Mouse (Mus musculus) embryonic facial prominence, embryonic 12.5 days (tissue): ENCODE data around the gene Nin. TPM values are rescaled to one million over a fixed set of nuclear protein-coding genes. Genes with fewer than 3 reads are reported as not detected.

Source experiments
- ATAC-seq: fragments of 200-750 bp; cut with Nextera tagmentation; 2 replicates; pipeline ENCODE4 v1.8.0; 2017; ENCODE audit not compliant: insufficient number of reproducible peaks, insufficient read depth, low FRiP score, low TSS enrichment
- H3K27ac ChIP-seq: fragments of 300-500 bp; sonication (generic); 2 replicates; pipeline ENCODE4 v1.5.1; 2016; ENCODE audit warnings: mild to moderate bottlenecking
- H3K27me3 ChIP-seq: fragments of 300-500 bp; sonication (generic); 2 replicates; pipeline ENCODE4 v1.6.1; 2016; ENCODE audit warnings: mild to moderate bottlenecking, moderate library complexity
- H3K36me3 ChIP-seq: fragments of 300-500 bp; sonication (generic); 2 replicates; pipeline ENCODE4 v1.6.1; 2016; ENCODE audit warnings: mild to moderate bottlenecking
- H3K4me1 ChIP-seq: fragments of 300-500 bp; sonication (generic); 2 replicates; pipeline ENCODE4 v1.6.1; 2016
- H3K4me2 ChIP-seq: fragments of 300-500 bp; sonication (generic); replicated peaks from 2 replicates; pipeline ENCODE4 v1.6.1; 2016; ENCODE audit warnings: mild to moderate bottlenecking, moderate library complexity
- H3K4me3 ChIP-seq: fragments of 300-500 bp; sonication (generic); 2 replicates; pipeline ENCODE4 v1.5.1; 2016; ENCODE audit warnings: mild to moderate bottlenecking
- H3K9ac ChIP-seq: fragments of 300-500 bp; sonication (generic); 2 replicates; pipeline ENCODE4 v1.6.1; 2016; ENCODE audit warnings: mild to moderate bottlenecking, moderate library complexity
- H3K9me3 ChIP-seq: fragments of 300-500 bp; sonication (generic); 2 replicates; pipeline ENCODE4 v1.6.1; 2016; ENCODE audit warnings: mild to moderate bottlenecking, moderate library complexity
- WGBS: fragments of 180-500 bp; shearing (Covaris S2); methylation state at CpG from one replicate; pipeline ENCODE4 v1.1.7; 2016; 5-methylcytosine and 5-hydroxymethylcytosine counted together
- polyA plus RNA-seq: library from polyadenylated mRNA; unstranded; fragments of >200 nt; fragmentation: Nextera tagmentation; extraction: Ambion mirVana; gene quantifications from 2 replicates; pipeline ENCODE4 v1.2.1, GENCODE M21; 2016

The Nin gene
- polyA plus RNA-seq, 1 experiment from 2014 or later: 11.5 TPM

DNA sequence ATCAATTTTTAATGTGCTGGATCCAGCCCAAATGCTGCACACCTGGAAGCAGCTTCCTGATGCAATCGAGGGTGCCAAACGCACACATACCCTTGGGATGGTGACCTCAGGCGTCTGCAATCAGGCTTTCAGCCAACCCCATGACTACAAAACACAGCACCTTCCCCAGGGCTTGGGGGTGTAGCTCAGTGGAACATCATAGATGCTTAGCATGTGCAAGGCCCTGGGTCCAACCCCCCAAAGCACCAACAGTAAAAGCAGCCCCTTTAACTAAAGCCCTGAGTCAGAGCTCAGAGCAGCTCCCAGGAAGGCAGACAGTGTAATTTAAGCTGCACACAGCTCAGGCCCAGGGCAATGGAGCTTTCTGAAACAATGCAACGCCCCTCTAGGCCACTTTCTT lies 9.3 kb downstream of the Nin start:
- H3K36me3 ChIP-seq: peaks cover 4% of the 10 kb centered on the region; the same call in 1 of the 2 replicates
- H3K4me1 ChIP-seq: peaks cover 30% of the 10 kb centered on the region
- 30% methylated on average over 4 of the region's 4 CpGs for WGBS
- no peak overlapping the region for H3K4me2 ChIP-seq
- 0 out of 2 replicates have a peak, but pooled peaks have one; percentile 18 for ATAC-seq
- no peak overlapping the region for H3K27ac ChIP-seq
- no peak overlapping the region for H3K4me3 ChIP-seq
- no peaks in the 10 kb centered on the region for H3K9me3 ChIP-seq
- H3K9ac ChIP-seq: no peak overlapping the region
- H3K27me3 ChIP-seq: no peaks in the 10 kb centered on the region

DNA sequence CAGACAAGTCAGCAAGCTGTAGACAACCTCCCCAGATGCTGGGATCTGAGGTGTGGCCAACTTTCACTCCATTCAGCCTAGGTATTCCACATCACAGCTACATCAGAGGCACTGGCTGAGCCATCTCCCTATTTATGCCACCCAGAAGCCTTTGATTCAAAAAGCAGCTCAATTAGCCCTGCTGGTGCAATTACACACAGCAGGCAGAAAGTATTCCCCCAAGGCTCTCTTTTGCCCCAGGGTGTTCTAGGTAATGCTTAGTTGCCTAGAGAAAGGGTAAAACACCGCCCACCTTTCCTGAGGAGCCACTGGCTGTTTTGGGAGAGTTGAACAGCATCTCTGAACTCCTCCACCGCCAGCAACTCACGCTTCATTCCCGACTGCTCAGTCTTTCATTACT lies 10.3 kb downstream of the Nin start:
- Histone ChIP-seq H3K4me2 (no peak overlapping the region), H3K4me1 (peaks cover 30% of the 10 kb centered on the region), H3K27me3 (no peaks in the 10 kb centered on the region), H3K36me3 (peaks cover 4% of the 10 kb centered on the region; the same call in 1 of the 2 replicates), H3K9me3 (no peaks in the 10 kb centered on the region), H3K9ac (no peak overlapping the region), H3K27ac (no peak overlapping the region), H3K4me3 (no peak overlapping the region)
- 74% methylated on average over 4 of the region's 4 CpGs for WGBS
- ATAC-seq: no peak

DNA sequence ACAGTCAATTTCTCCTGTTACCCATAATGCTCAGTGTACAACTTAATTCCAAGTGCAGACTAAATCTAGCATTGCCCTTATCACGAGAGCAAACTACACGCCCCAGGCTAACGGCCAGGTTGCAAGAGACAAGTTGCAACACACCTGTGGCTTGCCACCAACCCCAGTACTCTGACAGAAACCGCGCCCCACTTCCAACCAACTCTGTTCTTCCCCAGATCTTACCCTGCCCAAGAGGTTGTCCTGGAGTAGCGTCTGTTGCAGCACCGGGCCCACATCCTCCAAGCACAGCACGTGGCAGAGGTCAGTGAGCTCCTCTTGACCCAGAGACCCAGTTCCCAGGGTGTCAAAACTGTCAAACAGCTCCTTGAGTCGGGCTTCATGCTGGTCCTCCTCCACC lies 11.1 kb downstream of the Nin start:
- Histone ChIP-seq H3K9ac (no peak overlapping the region), H3K4me1 (peaks cover 30% of the 10 kb centered on the region), H3K4me3 (no peak overlapping the region), H3K27ac (no peak overlapping the region), H3K36me3 (peaks cover 4% of the 10 kb centered on the region; the same call in 1 of the 2 replicates), H3K9me3 (no peaks in the 10 kb centered on the region), H3K4me2 (no peak overlapping the region), H3K27me3 (no peaks in the 10 kb centered on the region)
- ATAC-seq: no peak
- 84% methylated on average over 9 of the region's 9 CpGs for WGBS

DNA sequence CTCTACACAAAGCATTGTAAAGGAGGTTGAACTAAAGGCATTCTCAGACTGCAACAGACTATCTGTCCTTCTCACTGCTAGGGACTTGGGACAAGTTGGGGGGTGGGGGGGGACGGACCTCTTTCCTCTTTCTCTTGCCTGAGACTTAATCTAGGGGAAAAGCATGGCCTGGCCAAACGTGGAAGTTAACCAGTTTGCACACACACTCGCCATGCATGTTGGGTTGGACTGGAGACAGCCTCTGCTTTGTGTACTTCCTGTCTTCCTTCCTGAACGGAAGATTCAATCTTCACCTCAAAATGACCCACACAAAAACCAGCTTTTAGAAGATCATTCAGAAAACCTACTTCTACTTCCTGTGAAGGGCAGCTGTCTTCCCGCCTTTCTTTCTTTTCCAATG lies 11.7 kb downstream of the Nin start:
- H3K9ac ChIP-seq: no peak overlapping the region
- H3K9me3 ChIP-seq: no peaks in the 10 kb centered on the region
- ATAC-seq: no peak
- H3K36me3 ChIP-seq: peaks cover 4% of the 10 kb centered on the region; the same call in 1 of the 2 replicates
- H3K4me1 ChIP-seq: peaks cover 29% of the 10 kb centered on the region
- no peak overlapping the region for H3K4me2 ChIP-seq
- no peak overlapping the region for H3K27ac ChIP-seq
- no peaks in the 10 kb centered on the region for H3K27me3 ChIP-seq
- no peak overlapping the region for H3K4me3 ChIP-seq
- WGBS: 83% methylated on average over 5 of the region's 5 CpGs

DNA sequence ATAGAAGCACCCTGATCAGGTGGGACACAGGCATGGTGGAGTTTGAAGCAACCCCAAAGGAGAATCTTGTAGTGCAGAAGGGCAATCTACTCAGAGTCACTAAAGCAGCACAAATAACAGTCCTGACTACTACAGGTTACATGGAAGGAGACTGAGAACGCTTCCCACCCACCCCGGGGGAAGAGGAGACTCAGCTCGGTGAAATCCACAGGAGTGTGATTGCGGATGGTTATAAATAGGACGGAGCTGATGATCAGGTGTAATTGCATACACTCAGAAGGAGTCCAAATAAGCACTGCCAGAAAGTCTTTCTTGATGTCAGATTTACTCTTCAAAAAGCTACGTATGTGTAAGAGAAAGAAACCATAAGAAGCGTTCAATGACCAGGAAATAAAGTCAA lies 15.6 kb downstream of the Nin start:
- H3K4me1 ChIP-seq: peaks cover 5% of the 10 kb centered on the region; the same call in 1 of the 2 replicates
- no peaks in the 10 kb centered on the region for H3K9me3 ChIP-seq
- H3K27ac ChIP-seq: no peak overlapping the region
- H3K27me3 ChIP-seq: no peaks in the 10 kb centered on the region
- no peak overlapping the region for H3K9ac ChIP-seq
- 78% methylated on average over 7 of the region's 7 CpGs for WGBS
- no peak overlapping the region for H3K4me3 ChIP-seq
- H3K4me2 ChIP-seq: no peak overlapping the region
- peaks cover 4% of the 10 kb centered on the region; the same call in 1 of the 2 replicates for H3K36me3 ChIP-seq
- no peak for ATAC-seq

DNA sequence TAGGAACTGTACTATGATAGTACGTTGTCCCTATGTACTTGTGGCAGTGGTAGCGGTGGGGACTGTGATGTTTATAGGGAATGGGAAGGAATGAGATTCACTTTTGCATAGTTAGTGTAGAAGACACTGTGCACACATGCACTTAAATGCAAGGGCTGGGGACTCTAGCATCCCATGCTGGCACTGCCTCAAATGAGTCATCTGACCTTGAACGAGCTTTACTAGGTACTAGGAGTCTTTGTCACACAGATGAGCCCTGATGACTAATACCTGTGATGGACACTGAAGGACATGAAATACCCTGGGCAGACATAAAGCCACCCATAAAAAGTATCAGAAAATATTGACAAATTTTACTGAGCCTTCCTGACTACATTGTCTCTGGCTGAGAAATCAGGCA lies 16.2 kb downstream of the Nin start:
- Histone ChIP-seq H3K36me3 (peaks cover 7% of the 10 kb centered on the region; the same call in 1 of the 2 replicates), H3K9ac (no peak overlapping the region), H3K4me2 (no peak overlapping the region), H3K27ac (no peak overlapping the region), H3K4me3 (no peak overlapping the region), H3K9me3 (no peaks in the 10 kb centered on the region), H3K27me3 (no peaks in the 10 kb centered on the region), H3K4me1 (peaks cover 5% of the 10 kb centered on the region; the same call in 1 of the 2 replicates)
- ATAC-seq: no peak
- WGBS: 85% methylated on average over 3 of the region's 3 CpGs

DNA sequence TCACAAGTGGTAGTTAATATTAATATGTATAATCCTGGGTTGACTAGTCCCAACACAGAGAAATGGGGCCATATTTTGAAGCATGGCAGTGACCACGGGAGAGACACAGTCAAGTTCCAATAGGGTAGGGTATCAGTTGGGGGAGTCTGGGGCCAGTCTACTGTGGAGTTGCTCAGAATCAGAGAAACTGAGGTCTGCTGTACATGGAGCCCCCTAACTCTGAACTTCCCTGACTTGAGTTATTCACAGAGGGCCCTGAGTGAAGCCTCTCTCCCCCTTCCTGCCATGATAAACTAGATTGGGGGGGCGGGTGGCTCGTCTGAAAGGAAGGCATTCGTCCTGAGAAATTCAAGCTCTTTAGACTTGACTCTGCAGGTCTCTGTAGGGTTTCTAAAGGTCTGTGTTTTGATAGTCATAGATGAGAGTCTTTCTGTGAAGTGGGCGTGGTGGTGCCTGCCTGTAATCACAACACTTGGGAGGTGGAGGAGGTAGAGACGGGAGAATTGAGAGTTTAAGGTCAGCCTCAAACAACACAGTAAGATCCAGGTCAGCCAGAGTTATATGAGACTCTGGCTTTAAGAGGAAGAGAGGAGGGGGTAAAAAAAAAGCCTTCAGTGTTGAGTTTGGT lies 20.1 kb downstream of the Nin start:
- 63% methylated on average over 6 of the region's 6 CpGs for WGBS
- no peak for ATAC-seq
- Histone ChIP-seq H3K4me2 (no peak overlapping the region), H3K4me3 (no peak overlapping the region), H3K36me3 (0 out of 2 replicates have a peak, but pooled peaks cover 3% of the 10 kb centered on the region), H3K9me3 (no peaks in the 10 kb centered on the region), H3K9ac (no peak overlapping the region), H3K27ac (no peak overlapping the region), H3K27me3 (no peaks in the 10 kb centered on the region), H3K4me1 (peaks cover 5% of the 10 kb centered on the region; the same call in 1 of the 2 replicates)

DNA sequence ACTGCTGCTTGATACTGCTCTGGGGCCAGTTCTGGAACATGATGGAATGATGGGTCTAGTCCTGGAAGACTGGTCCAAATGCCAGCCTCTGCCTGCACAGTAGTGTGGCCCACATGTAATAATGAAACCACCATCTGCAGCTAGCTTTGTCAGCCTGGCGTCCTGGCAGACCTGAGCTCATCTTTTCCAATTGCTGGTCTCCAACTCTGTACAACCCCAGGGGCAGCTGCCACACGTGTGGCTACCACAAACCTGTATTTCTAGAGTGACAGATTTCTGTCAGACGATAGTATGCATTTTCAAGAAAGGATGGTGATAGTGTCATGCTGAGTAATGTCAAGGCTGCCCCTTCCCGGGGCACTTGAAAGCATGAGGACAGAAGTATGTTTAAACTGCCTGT lies 25.2 kb downstream of the Nin start:
- Histone ChIP-seq H3K4me3 (no peak overlapping the region), H3K4me2 (no peak overlapping the region), H3K27me3 (no peaks in the 10 kb centered on the region), H3K4me1 (no peaks in the 10 kb centered on the region), H3K27ac (no peak overlapping the region), H3K9ac (no peak overlapping the region), H3K9me3 (no peaks in the 10 kb centered on the region), H3K36me3 (0 out of 2 replicates have a peak, but pooled peaks cover 3% of the 10 kb centered on the region)
- ATAC-seq: no peak
- 84% methylated on average over 4 of the region's 4 CpGs for WGBS

DNA sequence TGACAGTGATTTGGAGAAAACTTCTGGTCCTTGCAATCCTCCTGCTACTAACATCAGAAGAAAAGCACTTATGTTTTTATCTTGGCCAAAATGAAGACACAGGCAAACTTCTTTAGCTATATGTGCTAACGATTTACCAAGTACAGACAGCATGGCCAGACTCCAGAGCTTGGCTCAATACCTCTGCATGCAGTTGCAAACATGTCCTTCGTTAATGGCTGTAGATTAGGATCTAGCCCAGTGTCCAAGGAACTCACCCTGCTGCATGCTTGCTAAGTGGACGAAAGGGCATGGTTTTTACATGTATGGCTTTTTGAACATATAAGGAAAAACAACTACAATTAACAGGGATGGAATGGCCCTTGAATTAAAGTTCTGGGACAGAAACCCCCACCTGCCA lies 28.2 kb downstream of the Nin start:
- Histone ChIP-seq H3K4me1 (no peaks in the 10 kb centered on the region), H3K36me3 (no peaks in the 10 kb centered on the region), H3K9ac (no peak overlapping the region), H3K27me3 (no peaks in the 10 kb centered on the region), H3K27ac (no peak overlapping the region), H3K9me3 (no peaks in the 10 kb centered on the region), H3K4me3 (no peak overlapping the region), H3K4me2 (no peak overlapping the region)
- 84% methylated on average over 3 of the region's 3 CpGs for WGBS
- ATAC-seq: no peak

DNA sequence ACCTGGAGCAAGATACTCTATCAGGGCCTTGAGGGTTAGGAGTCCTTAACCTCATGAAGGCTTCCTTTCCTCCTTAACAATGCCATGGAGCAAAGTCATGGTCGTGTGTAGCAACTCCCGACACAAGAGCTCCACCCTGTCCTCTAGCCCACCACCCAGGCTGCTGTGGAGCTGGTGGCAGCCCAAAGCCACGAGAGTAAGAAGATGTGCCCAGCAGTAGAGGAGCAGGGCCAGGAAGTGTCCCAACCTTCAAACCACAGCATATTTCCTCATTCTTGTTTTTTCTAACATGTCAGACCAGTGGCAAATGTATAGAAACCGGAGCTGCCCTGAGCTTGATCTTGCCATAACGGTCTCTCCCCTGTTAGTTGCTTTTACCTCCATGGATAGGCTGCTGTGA lies 29.3 kb downstream of the Nin start:
- Histone ChIP-seq H3K9ac (no peak overlapping the region), H3K4me2 (no peak overlapping the region), H3K27ac (no peak overlapping the region), H3K36me3 (no peaks in the 10 kb centered on the region), H3K27me3 (no peaks in the 10 kb centered on the region), H3K4me1 (no peaks in the 10 kb centered on the region), H3K9me3 (no peaks in the 10 kb centered on the region), H3K4me3 (no peak overlapping the region)
- 91% methylated on average over 5 of the region's 5 CpGs for WGBS
- no peak for ATAC-seq

DNA sequence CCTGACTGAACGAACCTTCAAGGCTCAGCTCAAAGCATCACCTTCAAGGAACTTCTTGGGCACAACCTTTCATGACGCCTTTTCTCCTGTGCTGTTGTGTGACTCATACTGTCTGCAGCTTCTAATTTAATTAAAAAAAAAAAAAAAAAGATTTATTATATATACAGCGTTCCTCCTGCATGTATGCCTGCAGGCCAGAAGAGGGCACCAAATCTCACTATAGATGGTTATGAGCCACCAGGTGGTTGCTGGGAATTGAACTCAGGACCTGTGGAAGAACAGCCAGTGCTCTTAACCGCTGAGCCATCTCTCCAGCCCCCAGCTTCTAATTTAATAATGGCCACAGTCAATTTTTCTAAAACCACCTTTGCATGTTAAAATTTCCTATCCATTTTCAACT lies 29.8 kb downstream of the Nin start:
- 88% methylated on average over 4 of the region's 4 CpGs for WGBS
- no peaks in the 10 kb centered on the region for H3K27me3 ChIP-seq
- no peak overlapping the region for H3K4me3 ChIP-seq
- no peaks in the 10 kb centered on the region for H3K36me3 ChIP-seq
- ATAC-seq: no peak
- no peak overlapping the region for H3K9ac ChIP-seq
- H3K9me3 ChIP-seq: no peaks in the 10 kb centered on the region
- no peak overlapping the region for H3K4me2 ChIP-seq
- no peak overlapping the region for H3K27ac ChIP-seq
- H3K4me1 ChIP-seq: no peaks in the 10 kb centered on the region

DNA sequence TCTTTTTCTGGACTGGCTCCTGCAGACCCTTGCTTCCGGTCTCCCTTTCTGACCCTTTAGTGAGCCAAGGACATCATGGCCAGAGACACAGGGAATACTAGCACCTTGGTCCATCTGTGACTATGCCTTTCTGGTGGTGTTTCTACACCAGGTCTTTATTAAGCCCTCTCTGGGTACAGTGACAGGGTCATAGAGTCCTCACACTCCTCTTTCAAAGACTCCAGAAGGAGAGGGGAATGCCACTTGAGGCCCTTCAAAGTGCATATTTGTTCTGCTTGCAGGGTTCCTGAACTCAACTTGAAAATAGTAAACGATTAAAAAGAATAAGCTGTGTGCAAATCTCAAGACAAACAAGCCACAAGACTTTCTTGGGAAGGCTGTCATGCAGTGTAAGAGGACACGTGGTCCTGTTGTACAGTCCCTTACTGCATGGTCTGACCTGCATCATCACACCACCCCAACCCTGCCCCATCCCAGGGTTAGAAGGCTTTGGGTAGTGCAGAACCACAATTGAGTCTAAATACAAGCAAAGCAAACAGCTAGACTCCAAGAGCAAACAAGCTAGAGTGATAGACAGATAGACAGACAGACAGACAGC lies 30.5 kb downstream of the Nin start:
- Histone ChIP-seq H3K4me3 (no peak overlapping the region), H3K9me3 (no peaks in the 10 kb centered on the region), H3K36me3 (0 out of 2 replicates have a peak, but pooled peaks cover 2% of the 10 kb centered on the region), H3K27me3 (no peaks in the 10 kb centered on the region), H3K4me1 (no peaks in the 10 kb centered on the region), H3K4me2 (no peak overlapping the region), H3K27ac (no peak overlapping the region), H3K9ac (no peak overlapping the region)
- WGBS: 93% methylated on average over 3 of the region's 3 CpGs
- no peak for ATAC-seq
